Mouse (Mus musculus) liver, adult 2 months (tissue): ENCODE measurements at regions not wholly inside any gene's neighbourhood (a gene's known extent, or its start where the extent isn't known, plus 50 kb on each side); places are given as distances from the start of the nearest gene placed in this dataset.

ENCODE experiments used
- DNase-seq: peaks from one replicate; pipeline ENCODE4 v3.0.0-alpha.2; 2011; ENCODE audit warnings: low read depth, low spot score; ENCODE audit errors: extremely low read depth
- H3K27ac ChIP-seq: fragments of 200-500 bp; replicated peaks from 2 replicates; pipeline ENCODE4 v1.5.1; 2012; ENCODE audit warnings: low read depth, mild to moderate bottlenecking, control low read depth, inconsistent platforms, low read length; ENCODE audit not compliant: insufficient read depth
- H3K27me3 ChIP-seq: fragments of 200-500 bp; 2 replicates; pipeline ENCODE4 v1.6.1; 2012; ENCODE audit warnings: mild to moderate bottlenecking, moderate library complexity, low read length, inconsistent platforms; ENCODE audit not compliant: control insufficient read depth, insufficient read depth
- H3K36me3 ChIP-seq: fragments of 200-500 bp; 2 replicates; pipeline ENCODE4 v1.6.1; 2012; ENCODE audit warnings: low read length, inconsistent platforms; ENCODE audit not compliant: control insufficient read depth, insufficient read depth
- H3K4me1 ChIP-seq: fragments of 200-500 bp; 2 replicates; pipeline ENCODE4 v1.6.1; 2011; ENCODE audit warnings: low read length; ENCODE audit not compliant: control insufficient read depth, insufficient read depth
- H3K4me3 ChIP-seq: fragments of 200-500 bp; 2 replicates; pipeline ENCODE4 v1.5.1; 2011; ENCODE audit warnings: low read depth, mild to moderate bottlenecking, control low read depth, low read length, moderate library complexity; ENCODE audit not compliant: insufficient read depth
- H3K79me2 ChIP-seq: fragments of 200-500 bp; 2 replicates; pipeline ENCODE4 v1.6.1; 2012; ENCODE audit warnings: inconsistent platforms, mild to moderate bottlenecking, low read length, moderate library complexity; ENCODE audit not compliant: control insufficient read depth, insufficient read depth
- H3K9ac ChIP-seq: fragments of 200-500 bp; 2 replicates; pipeline ENCODE4 v1.6.1; 2012; ENCODE audit warnings: low read depth, mild to moderate bottlenecking, control low read depth, inconsistent platforms, low read length
- CTCF ChIP-seq: fragments of 200-500 bp; IDR thresholded peaks from 2 replicates; pipeline ENCODE4 v1.5.1; 2011; ENCODE audit warnings: low read depth, low read length, control low read depth
- POLR2A ChIP-seq: fragments of 200-500 bp; IDR thresholded peaks from 2 replicates; pipeline ENCODE4 v1.6.1; 2011; ENCODE audit warnings: low read length, control low read depth; ENCODE audit not compliant: insufficient read depth; ENCODE audit errors: extremely low read depth
- WGBS: fragments of 180-500 bp; shearing (Covaris S2); methylation state at CpG from one replicate; pipeline ENCODE4 v1.1.7; 2018; 5-methylcytosine and 5-hydroxymethylcytosine counted together

GRCm38 (mm10) chr7:95766356-95767150, 404.5 kb upstream of the Tenm4 start:
- no peak overlapping the region for H3K27ac ChIP-seq
- no peak overlapping the region for H3K4me3 ChIP-seq
- no peaks in the 10 kb centered on the region for H3K27me3 ChIP-seq
- H3K4me1 ChIP-seq: no peaks in the 10 kb centered on the region; the same call in 1 of the 2 replicates
- no peak for TF ChIP-seq CTCF
- TF ChIP-seq POLR2A: no peak
- no peaks in the 10 kb centered on the region for H3K36me3 ChIP-seq
- DNase-seq: no peak
- H3K79me2 ChIP-seq: no peaks in the 10 kb centered on the region
- 85% methylated on average over 6 of the region's 6 CpGs for WGBS
- H3K9ac ChIP-seq: no peak overlapping the region

GRCm38 (mm10) chr7:95784523-95784922, 386.5 kb upstream of the Tenm4 start:
- no peaks in the 10 kb centered on the region for H3K27me3 ChIP-seq
- H3K4me3 ChIP-seq: no peak overlapping the region
- no peak overlapping the region for H3K27ac ChIP-seq

DNA sequence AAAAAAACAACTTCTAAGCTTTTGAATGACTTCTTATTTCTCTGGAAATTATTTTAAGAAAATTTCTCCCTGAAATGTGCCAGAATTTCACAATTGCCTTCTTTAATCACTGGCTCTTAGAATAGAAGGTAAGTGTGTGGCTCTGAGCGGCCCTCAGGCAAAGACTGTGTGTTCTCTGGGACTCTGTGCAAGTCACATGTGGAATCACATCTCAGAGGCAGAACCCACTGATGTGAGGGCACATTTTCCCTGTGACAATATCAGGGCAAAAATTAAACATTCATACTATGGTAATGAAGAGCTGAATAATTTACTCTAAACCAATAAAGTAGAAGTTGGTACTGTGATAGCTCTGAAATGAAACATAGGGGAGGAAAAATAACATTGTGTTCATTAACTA, 383.5 kb upstream of the Tenm4 start:
- Histone ChIP-seq H3K36me3 (no peaks in the 10 kb centered on the region), H3K4me1 (no peaks in the 10 kb centered on the region), H3K27ac (no peak overlapping the region), H3K9ac (no peak overlapping the region), H3K4me3 (no peak overlapping the region), H3K79me2 (no peaks in the 10 kb centered on the region), H3K27me3 (no peaks in the 10 kb centered on the region)
- TF ChIP-seq CTCF: no peak
- no peak for TF ChIP-seq POLR2A
- WGBS: 95% methylated on average over 1 of the region's 1 CpGs
- DNase-seq: no peak

More at GRCm38 (mm10) chr7:95784523-95784922, 386.5 kb upstream of the Tenm4 start:
- no peak for DNase-seq
- Histone ChIP-seq H3K36me3 (no peaks in the 10 kb centered on the region), H3K9ac (no peak overlapping the region), H3K79me2 (no peaks in the 10 kb centered on the region), H3K4me1 (no peaks in the 10 kb centered on the region)
- TF ChIP-seq CTCF (no peak), POLR2A (no peak)

- no peaks in the 10 kb centered on the region for H3K4me1 ChIP-seq
- H3K9ac ChIP-seq: no peak overlapping the region
- TF ChIP-seq CTCF: no peak
- TF ChIP-seq POLR2A: no peak
- H3K4me3 ChIP-seq: no peak overlapping the region
- H3K79me2 ChIP-seq: no peaks in the 10 kb centered on the region
- H3K27ac ChIP-seq: no peak overlapping the region
- no peak for DNase-seq
- no peaks in the 10 kb centered on the region for H3K36me3 ChIP-seq
- WGBS: 71% methylated on average over 3 of the region's 3 CpGs
- H3K27me3 ChIP-seq: no peaks in the 10 kb centered on the region
Measured at GRCm38 (mm10) chr7:95787951-95788350, 383.1 kb upstream of the Tenm4 start.

- 40% methylated on average over 5 of the region's 5 CpGs for WGBS
Measured at GRCm38 (mm10) chr7:95789424-95789823, 381.6 kb upstream of the Tenm4 start.

GRCm38 (mm10) chr7:95799022-95799421, 372.0 kb upstream of the Tenm4 start:
- no peak overlapping the region for H3K27ac ChIP-seq
- H3K4me3 ChIP-seq: no peak overlapping the region
- TF ChIP-seq CTCF (no peak), POLR2A (no peak)
- no peaks in the 10 kb centered on the region for H3K79me2 ChIP-seq
- no peaks in the 10 kb centered on the region for H3K4me1 ChIP-seq
- WGBS: 51% methylated on average over 3 of the region's 3 CpGs
- H3K36me3 ChIP-seq: no peaks in the 10 kb centered on the region
- no peak overlapping the region for H3K9ac ChIP-seq
- DNase-seq: no peak
- no peaks in the 10 kb centered on the region for H3K27me3 ChIP-seq

More at GRCm38 (mm10) chr7:95789424-95789823, 381.6 kb upstream of the Tenm4 start:
- Histone ChIP-seq H3K27me3 (no peaks in the 10 kb centered on the region), H3K79me2 (no peaks in the 10 kb centered on the region), H3K36me3 (no peaks in the 10 kb centered on the region), H3K4me1 (no peaks in the 10 kb centered on the region), H3K27ac (no peak overlapping the region), H3K4me3 (no peak overlapping the region), H3K9ac (no peak overlapping the region)
- no peak for DNase-seq
- TF ChIP-seq POLR2A (no peak), CTCF (no peak)
